Mouse (Mus musculus): ENCODE measurements around the gene Oas1f.
"Not testable (repeated sequence)": the region's sequence is repeated elsewhere in the genome, so short reads cannot be mapped to it uniquely, and the experiment has no call there.

DNA sequence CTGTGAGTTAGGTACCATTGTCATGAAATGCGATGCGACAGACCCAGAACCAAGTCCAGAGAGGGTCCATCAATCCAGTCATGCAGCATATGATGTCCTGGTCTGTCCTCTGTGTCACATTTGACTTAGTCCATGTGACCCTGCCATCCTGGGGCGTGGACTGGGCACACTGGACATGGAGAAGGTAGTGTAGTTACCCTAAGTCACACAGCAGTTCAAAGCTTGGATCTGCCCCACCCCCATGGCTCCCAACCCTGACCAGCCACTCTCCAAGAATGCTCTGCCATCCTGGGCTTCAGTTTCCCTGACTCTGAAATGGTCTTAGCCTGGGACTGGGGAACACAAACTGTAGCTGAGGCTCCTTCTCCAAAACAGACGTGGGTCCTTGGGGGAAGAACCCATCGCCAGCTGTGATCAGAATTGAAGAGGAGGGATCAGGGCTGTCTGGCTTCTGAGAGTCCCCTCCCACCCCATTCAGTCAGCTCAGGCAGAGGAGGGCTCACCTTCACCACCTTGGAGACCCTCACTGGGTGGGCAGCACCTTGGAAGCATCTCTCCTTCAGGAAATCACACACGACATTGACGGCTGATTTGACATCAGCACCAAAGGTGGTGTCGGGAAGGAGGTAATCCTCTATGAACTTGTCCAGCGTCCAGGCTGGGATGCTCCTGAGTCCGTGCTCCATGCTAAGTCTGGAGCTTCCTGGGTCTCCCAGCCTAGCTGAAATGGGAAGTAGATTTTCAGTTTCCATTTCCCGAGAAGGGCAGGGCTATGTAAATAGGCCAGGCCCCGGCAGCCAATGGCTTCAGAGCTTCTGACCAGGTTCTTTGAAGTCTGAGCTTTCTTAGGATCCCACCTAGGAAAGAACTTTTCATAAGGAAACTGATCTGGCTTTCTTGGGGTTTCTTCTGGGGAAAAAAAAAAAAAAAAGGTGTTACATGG is 59.9 kb downstream of the Oas1f start, which contains the start of gene Oas1a:
- not testable (repeated sequence) for TF ChIP-seq CTCF (IDR thresholded peaks at IDR 0.05; ENCODE audit: control insufficient read depth, insufficient read depth, insufficient read length); MYOG (IDR thresholded peaks at IDR 0.05; ENCODE audit: control insufficient read depth, extremely low read depth, insufficient read length); MYOD1 (IDR thresholded peaks at IDR 0.05; ENCODE audit: control insufficient read depth, insufficient read length, low read depth); USF1 (IDR thresholded peaks at IDR 0.05; ENCODE audit: low read depth); MAX (IDR thresholded peaks at IDR 0.05)
